Mouse (Mus musculus) brain, embryonic 14.5 days (tissue): ENCODE results near the gene Hoxc4.

Experiments used
- CTCF ChIP-seq: fragments of 200-500 bp; IDR thresholded peaks from 2 replicates; pipeline ENCODE4 v1.5.1; 2012; ENCODE audit warnings: inconsistent platforms, mild to moderate bottlenecking, moderate library complexity, borderline replicate concordance; ENCODE audit not compliant: insufficient read depth, insufficient read length; ENCODE audit errors: extremely low read depth
- POLR2A ChIP-seq: fragments of 200-500 bp; IDR thresholded peaks from 2 replicates; pipeline ENCODE4 v1.6.1; 2012; ENCODE audit warnings: mild to moderate bottlenecking, inconsistent platforms, borderline replicate concordance; ENCODE audit not compliant: poor library complexity, insufficient read depth, insufficient read length, severe bottlenecking; ENCODE audit errors: extremely low read depth

DNA sequence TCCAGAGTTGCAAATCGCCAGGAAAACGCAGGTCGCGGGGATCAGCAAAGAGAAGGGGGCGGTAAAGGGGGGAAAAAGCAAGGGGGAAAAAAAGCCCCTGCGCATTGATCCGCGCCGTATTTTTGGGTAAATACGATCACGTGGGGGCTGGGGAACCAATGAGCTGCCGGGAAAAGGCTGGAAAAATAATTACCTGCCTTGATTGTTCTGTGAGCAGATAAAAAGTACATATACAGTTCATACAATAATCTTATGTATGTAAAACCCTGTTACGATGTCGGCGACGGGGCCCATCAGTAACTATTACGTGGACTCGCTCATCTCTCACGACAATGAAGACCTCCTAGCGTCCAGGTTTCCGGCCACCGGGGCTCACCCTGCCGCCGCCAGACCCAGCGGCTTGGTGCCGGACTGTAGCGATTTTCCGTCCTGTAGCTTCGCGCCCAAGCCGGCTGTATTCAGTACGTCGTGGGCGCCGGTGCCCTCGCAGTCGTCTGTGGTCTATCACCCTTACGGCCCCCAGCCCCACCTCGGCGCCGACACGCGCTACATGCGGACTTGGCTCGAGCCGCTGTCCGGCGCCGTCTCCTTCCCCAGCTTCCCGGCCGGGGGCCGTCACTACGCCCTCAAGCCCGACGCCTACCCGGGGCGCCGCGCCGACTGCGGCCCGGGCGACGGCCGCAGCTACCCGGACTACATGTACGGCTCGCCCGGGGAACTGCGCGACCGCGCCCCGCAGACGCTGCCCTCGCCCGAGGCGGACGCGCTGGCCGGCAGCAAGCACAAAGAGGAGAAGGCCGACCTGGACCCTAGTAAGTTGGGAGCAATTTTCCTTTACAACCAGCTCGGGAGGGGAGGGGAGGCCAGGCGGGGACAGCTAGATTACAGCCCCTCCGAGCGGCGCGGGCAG lies 37.1 kb upstream of the Hoxc4 start:
- TF ChIP-seq CTCF: no peak
- no peak for TF ChIP-seq POLR2A
